Mouse (Mus musculus): ENCODE measurements around the gene Arhgef12.

GRCm38 (mm10) chr9:43000595-43001250, 106.3 kb downstream of the Arhgef12 start:
- TF ChIP-seq GATA1 (IDR thresholded peaks at IDR 0.05; ENCODE audit: borderline replicate concordance, low read length) = no peak
- no peak for TF ChIP-seq FLI1 (IDR thresholded peaks at IDR 0.05; ENCODE audit: low read length)

All from megakaryocyte, embryonic 14.5 days (primary cell).